Mouse (Mus musculus) brain, adult 10 weeks (tissue): ENCODE measurements around the gene Fam199x. TPM values are rescaled to one million over a fixed set of nuclear protein-coding genes. Genes with fewer than 3 reads are reported as not detected.

Experiments
- polyA plus RNA-seq: library from polyadenylated mRNA; stranded (reverse); fragments of 350-450 nt; fragmentation: Illumina TruSeq; extraction: RNeasy Lipid Tissue Mini Kit (QIAGEN cat#74804); gene quantifications from one replicate; pipeline ENCODE4 v1.2.3, GENCODE M21; 2015; ENCODE audit warnings: low read depth, low replicate concordance

Gene Fam199x
- 4.8 TPM for polyA plus RNA-seq

GRCm38 (mm10) chrX:137049425-137050225, at the start of gene Fam199x:
TSS of gene Fam199x (plus strand) at chrX:137049594.

GRCm38 (mm10) chrX:137038000-137038483, 11.4 kb upstream of the Fam199x start, which contains the start of gene Slc25a53:
TSS of gene Slc25a53 (minus strand) at chrX:137038302.

GRCm38 (mm10) chrX:137121718-137122117, 72.3 kb downstream of the Fam199x start, which contains the start of gene Esx1:
TSS of gene Esx1 (minus strand) at chrX:137122083.

Other genes starting within 250 kb of the Fam199x start
- gene Plp1, start 226.9 kb upstream of the Fam199x start, polyA plus RNA-seq, result 1,949 TPM
- 24.7 TPM for gene Rab9b, start 180.8 kb upstream of the Fam199x start, polyA plus RNA-seq
- not detected for gene H2bfm, start 122.3 kb upstream of the Fam199x start, polyA plus RNA-seq
- gene Tmsb15b2, start 74.1 kb upstream of the Fam199x start, polyA plus RNA-seq, result 51.5 TPM
- gene Tmsb15l, start 72.7 kb upstream of the Fam199x start, polyA plus RNA-seq, result 8.4 TPM
- gene Tmsb15b1, start 72.7 kb upstream of the Fam199x start, polyA plus RNA-seq, result 23.4 TPM
- 344 TPM for gene Zcchc18, start 56.4 kb upstream of the Fam199x start, polyA plus RNA-seq
- gene Slc25a53, start 11.3 kb upstream of the Fam199x start, polyA plus RNA-seq, result 15.7 TPM
- gene Esx1, start 72.5 kb downstream of the Fam199x start, polyA plus RNA-seq, result not detected